Mouse (Mus musculus) myocyte (in vitro differentiated cells): ENCODE measurements at regions not wholly inside any gene's neighbourhood (a gene's known extent, or its start where the extent isn't known, plus 50 kb on each side); places are given as distances from the start of the nearest gene placed in this dataset.

Source experiments
- H3K27me3 ChIP-seq: one replicate; pipeline ENCODE4 v1.6.1; 2011; ENCODE audit not compliant: control insufficient read depth, insufficient read depth, insufficient read length
- H3K36me3 ChIP-seq: one replicate; pipeline ENCODE4 v1.6.1; 2011; ENCODE audit not compliant: control insufficient read depth, insufficient read depth
- H3K4me2 ChIP-seq: one replicate; pipeline ENCODE4 v1.6.1; 2011; ENCODE audit warnings: low read depth, control low read depth
- H3K4me3 ChIP-seq: one replicate; pipeline ENCODE4 v1.5.1; 2011; ENCODE audit warnings: mild to moderate bottlenecking, control low read depth, moderate library complexity
- H3K79me2 ChIP-seq: one replicate; pipeline ENCODE4 v1.6.1; 2011; ENCODE audit not compliant: control insufficient read depth, insufficient read depth
- H3ac ChIP-seq: one replicate; pipeline ENCODE4 v1.6.1; 2011; ENCODE audit not compliant: control insufficient read depth, insufficient read length
- CEBPB ChIP-seq: IDR thresholded peaks from 2 replicates; pipeline ENCODE4 v1.6.1; 2011; ENCODE audit warnings: mild to moderate bottlenecking, moderate library complexity; ENCODE audit not compliant: poor library complexity, insufficient read depth, severe bottlenecking
- E2F4 ChIP-seq: IDR thresholded peaks from one replicate; pipeline ENCODE4 v1.6.1; 2011; ENCODE audit warnings: mild to moderate bottlenecking, control low read depth, moderate library complexity; ENCODE audit not compliant: insufficient read depth
- MAX ChIP-seq: IDR thresholded peaks from one replicate; pipeline ENCODE4 v1.6.1; 2011; ENCODE audit warnings: low read depth, mild to moderate bottlenecking, control low read depth
- MYOD1 ChIP-seq, 3 experiments: IDR thresholded peaks; one replicate each; pipeline ENCODE4 v1.6.1; 2011; ENCODE audit warnings: control low read depth in 2 of 3, low read depth in 2 of 3, mild to moderate bottlenecking in 2 of 3, moderate library complexity in 1 of 3; ENCODE audit not compliant: insufficient read length in 2 of 3, control insufficient read depth in 1 of 3
- MYOG ChIP-seq, 3 experiments: IDR thresholded peaks; one replicate each; pipeline ENCODE4 v1.6.1; 2011; ENCODE audit warnings: control low read depth in 2 of 3, low read depth in 2 of 3, mild to moderate bottlenecking in 2 of 3; ENCODE audit not compliant: insufficient read length in 2 of 3, control insufficient read depth in 1 of 3, insufficient read depth in 1 of 3
- POLR2A ChIP-seq: IDR thresholded peaks from one replicate; pipeline ENCODE4 v1.6.1; 2011; ENCODE audit warnings: low read depth, mild to moderate bottlenecking, control low read depth, moderate library complexity; ENCODE audit not compliant: insufficient read length
- POLR2AphosphoS2 ChIP-seq: IDR thresholded peaks from one replicate; pipeline ENCODE4 v1.6.1; 2011; ENCODE audit warnings: low read depth, control low read depth; ENCODE audit not compliant: insufficient read length
- REST ChIP-seq: IDR thresholded peaks from one replicate; pipeline ENCODE4 v1.6.1; 2011; ENCODE audit warnings: mild to moderate bottlenecking, control low read depth, moderate library complexity; ENCODE audit not compliant: insufficient read depth, insufficient read length
- SRF ChIP-seq: IDR thresholded peaks from one replicate; pipeline ENCODE4 v1.6.1; 2011; ENCODE audit warnings: low read depth; ENCODE audit not compliant: control insufficient read depth, insufficient read length
- TCF12 ChIP-seq: IDR thresholded peaks from one replicate; pipeline ENCODE4 v1.6.1; 2011; ENCODE audit warnings: mild to moderate bottlenecking, control low read depth; ENCODE audit not compliant: poor library complexity, insufficient read depth, severe bottlenecking
- TCF3 ChIP-seq: IDR thresholded peaks from one replicate; pipeline ENCODE4 v1.6.1; 2011; ENCODE audit warnings: low read depth, control low read depth; ENCODE audit not compliant: insufficient read length
- USF1 ChIP-seq: IDR thresholded peaks from one replicate; pipeline ENCODE4 v1.6.1; 2011; ENCODE audit warnings: low read depth, mild to moderate bottlenecking, control low read depth, moderate library complexity

- Histone ChIP-seq H3K79me2 (no peaks in the 10 kb centered on the region), H3K4me3 (no peak overlapping the region), H3K27me3 (no peaks in the 10 kb centered on the region), H3K4me2 (peak overlapping the region; percentile 66), H3ac (no peak overlapping the region), H3K36me3 (no peaks in the 10 kb centered on the region)
- TF ChIP-seq POLR2AphosphoS2, result no peak
- no peak for TF ChIP-seq MYOD1 (IDR thresholded peaks at IDR 0.05; ENCODE audit: control insufficient read depth in 1 of 3, insufficient read length in 2 of 3, low read depth in 2 of 3)
- TF ChIP-seq CEBPB, result 0 out of 2 replicates have a peak, but pooled peaks have one; percentile 44
- TF ChIP-seq TCF3, result no peak
- no peak for TF ChIP-seq SRF
Observed at GRCm38 (mm10) chr6:108723236-108723635, 59.7 kb upstream of the Arl8b start.

- H3K27me3 ChIP-seq, result no peaks in the 10 kb centered on the region
- no peaks in the 10 kb centered on the region for H3K79me2 ChIP-seq
- H3K36me3 ChIP-seq, result no peaks in the 10 kb centered on the region
Observed at GRCm38 (mm10) chr6:108723751-108724150, 59.1 kb upstream of the Arl8b start.

GRCm38 (mm10) chr6:108731107-108731630 lies 51.7 kb upstream of the Arl8b start:
- Histone ChIP-seq H3K79me2 (no peaks in the 10 kb centered on the region), H3K4me2 (no peak overlapping the region), H3ac (no peak overlapping the region), H3K4me3 (no peak overlapping the region), H3K27me3 (no peaks in the 10 kb centered on the region), H3K36me3 (no peaks in the 10 kb centered on the region)
- TF ChIP-seq MAX (no peak), TCF12 (no peak), POLR2AphosphoS2 (no peak), TCF3 (no peak), USF1 (no peak), POLR2A (no peak), MYOG (IDR thresholded peaks at IDR 0.05; ENCODE audit: control insufficient read depth in 1 of 3, insufficient read depth in 1 of 3, insufficient read length in 2 of 3, low read depth in 2 of 3) (no peak), REST (no peak), MYOD1 (IDR thresholded peaks at IDR 0.05; ENCODE audit: control insufficient read depth in 1 of 3, insufficient read length in 2 of 3, low read depth in 2 of 3) (no peak), SRF (no peak), CEBPB (no peak), E2F4 (no peak)

More at GRCm38 (mm10) chr6:108723751-108724150, 59.1 kb upstream of the Arl8b start:
- no peak overlapping the region for H3K4me3 ChIP-seq
- peak overlapping the region; percentile 66 for H3K4me2 ChIP-seq
- H3ac ChIP-seq, result no peak overlapping the region
- TF ChIP-seq POLR2A (no peak), POLR2AphosphoS2 (no peak), CEBPB (no peak), SRF (no peak), TCF12 (no peak), REST (no peak), MAX (no peak), USF1 (no peak), MYOG (IDR thresholded peaks at IDR 0.05; ENCODE audit: control insufficient read depth in 1 of 3, insufficient read depth in 1 of 3, insufficient read length in 2 of 3, low read depth in 2 of 3) (no peak), E2F4 (no peak), TCF3 (no peak), MYOD1 (IDR thresholded peaks at IDR 0.05; ENCODE audit: control insufficient read depth in 1 of 3, insufficient read length in 2 of 3, low read depth in 2 of 3) (no peak)
